Mouse (Mus musculus): ENCODE measurements around the gene Uxt. TPM values are rescaled to one million over a fixed set of nuclear protein-coding genes. Genes with fewer than 3 reads are reported as not detected.
A peak's percentile ranks its signal among the peaks of the same experiment; 100 is the strongest.

The Uxt gene
- polyA plus RNA-seq (2015; fragmentation: Nextera tagmentation; extraction: Ambion mirVana) = 76.8 and 78.7 TPM in 2 replicates

- H3K4me3 ChIP-seq (ENCODE audit: low read depth, low read length) = peak within 1 kb of the TSS; percentile 53
- TF ChIP-seq CTCF (IDR thresholded peaks at IDR 0.05; ENCODE audit: low read depth) = peak; percentile 57
- peak; percentile 98 for ATAC-seq
- H3K9ac ChIP-seq (ENCODE audit: low read depth, low read length) = 0 out of 2 replicates have a peak within 1 kb of the TSS, but pooled peaks have one; percentile 17
- H3K27ac ChIP-seq (ENCODE audit: low read depth, low read length) = peak within 1 kb of the TSS; percentile 84
- no peaks in the 10 kb centered on the region for H3K36me3 ChIP-seq (ENCODE audit: control insufficient read depth, insufficient read depth)
- WGBS = 17% methylated on average over 57 of the region's 57 CpGs
- no peaks in the 10 kb centered on the region for H3K4me1 ChIP-seq (replicated peaks; ENCODE audit: control insufficient read depth, insufficient read depth, low read length)
- H3K27me3 ChIP-seq (replicated peaks; ENCODE audit: control insufficient read depth, insufficient read depth, low read length) = no peaks in the 10 kb centered on the region
- no peaks in the 10 kb centered on the region for H3K9me3 ChIP-seq (ENCODE audit: control insufficient read depth)
- H3K4me2 ChIP-seq (replicated peaks; ENCODE audit: low read depth) = peak within 1 kb of the TSS; percentile 49
Measured at GRCm38 (mm10) chrX:20961477-20962378, at the start of gene Uxt. Uxt (minus strand) TSS chrX:20962017.

DNA sequence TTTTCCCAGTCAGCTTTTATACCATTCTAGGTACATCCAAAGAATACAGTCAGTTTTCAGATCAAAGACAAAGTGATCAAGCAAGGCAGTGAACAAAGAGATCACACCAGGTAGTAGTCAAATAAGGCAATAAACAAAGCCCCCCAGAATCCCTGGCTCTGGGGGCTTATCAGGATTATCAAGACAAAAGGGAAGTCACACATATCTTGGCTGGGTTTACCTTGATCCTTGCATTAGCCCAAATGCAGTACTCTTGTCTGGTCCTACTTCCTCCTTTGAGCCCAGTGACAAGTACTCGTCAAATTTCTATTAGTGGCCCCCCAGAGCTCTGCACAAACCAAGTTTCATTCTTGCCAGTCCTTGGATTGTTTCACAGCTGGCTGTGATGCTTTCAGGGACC lies 19.1 kb upstream of the Uxt start:
- no peaks in the 10 kb centered on the region for H3K36me3 ChIP-seq (ENCODE audit: control insufficient read depth, insufficient read depth)
- WGBS = 56% methylated on average over 1 of the region's 1 CpGs
- H3K4me3 ChIP-seq (ENCODE audit: low read depth, low read length) = no peak overlapping the region
- H3K9ac ChIP-seq (ENCODE audit: low read depth, low read length) = no peak overlapping the region
- H3K4me1 ChIP-seq (replicated peaks; ENCODE audit: control insufficient read depth, insufficient read depth, low read length) = no peaks in the 10 kb centered on the region
- no peak overlapping the region for H3K27ac ChIP-seq (ENCODE audit: low read depth, low read length)
- no peaks in the 10 kb centered on the region for H3K27me3 ChIP-seq (replicated peaks; ENCODE audit: control insufficient read depth, insufficient read depth, low read length)
- no peak for ATAC-seq
- no peaks in the 10 kb centered on the region for H3K9me3 ChIP-seq (ENCODE audit: control insufficient read depth)
- no peak for TF ChIP-seq CTCF (IDR thresholded peaks at IDR 0.05; ENCODE audit: low read depth)
- H3K4me2 ChIP-seq (replicated peaks; ENCODE audit: low read depth) = no peak overlapping the region

- WGBS = 19% methylated on average over 27 of the region's 30 CpGs
- Histone ChIP-seq H3K9ac (ENCODE audit: low read depth, low read length) (peak within 1 kb of the TSS; percentile 48), H3K27ac (ENCODE audit: low read depth, low read length) (no peak within 1 kb of the TSS), H3K4me2 (replicated peaks; ENCODE audit: low read depth) (peak within 1 kb of the TSS; percentile 62), H3K36me3 (ENCODE audit: control insufficient read depth, insufficient read depth) (no peaks in the 10 kb centered on the region), H3K4me1 (replicated peaks; ENCODE audit: control insufficient read depth, insufficient read depth, low read length) (no peaks in the 10 kb centered on the region), H3K9me3 (ENCODE audit: control insufficient read depth) (no peaks in the 10 kb centered on the region), H3K4me3 (ENCODE audit: low read depth, low read length) (peak within 1 kb of the TSS; percentile 64), H3K27me3 (replicated peaks; ENCODE audit: control insufficient read depth, insufficient read depth, low read length) (no peaks in the 10 kb centered on the region)
- TF ChIP-seq CTCF (IDR thresholded peaks at IDR 0.05; ENCODE audit: low read depth) = no peak
- ATAC-seq = peak; percentile 95
Measured at GRCm38 (mm10) chrX:20950191-20950880, 11.5 kb downstream of the Uxt start, which contains the start of gene Elk1. Elk1 (minus strand) TSS chrX:20950608.

DNA sequence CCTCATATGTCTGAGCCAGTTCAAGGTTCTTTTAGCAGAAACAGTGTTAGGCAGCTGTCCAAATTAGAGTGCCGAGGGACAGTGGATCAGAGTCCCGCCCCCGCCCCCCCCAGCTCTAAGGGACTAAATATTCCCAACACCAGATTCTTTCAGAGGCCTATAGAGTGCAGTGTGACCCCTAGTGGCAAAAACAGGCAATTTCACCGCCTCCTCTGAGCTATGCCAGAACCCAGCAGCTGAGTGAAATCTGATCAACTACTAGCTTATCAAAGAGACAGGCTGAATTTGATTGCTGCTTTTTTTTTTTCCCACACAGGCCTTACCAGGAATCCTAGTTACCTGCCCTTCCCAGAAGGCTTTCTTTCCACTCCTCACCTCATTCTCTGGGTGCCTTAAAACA lies 15.8 kb downstream of the Uxt start:
- ATAC-seq = no peak
- H3K36me3 ChIP-seq (ENCODE audit: control insufficient read depth, insufficient read depth) = no peaks in the 10 kb centered on the region
- H3K9ac ChIP-seq (ENCODE audit: low read depth, low read length) = no peak overlapping the region
- no peak overlapping the region for H3K27ac ChIP-seq (ENCODE audit: low read depth, low read length)
- TF ChIP-seq CTCF (IDR thresholded peaks at IDR 0.05; ENCODE audit: low read depth) = peak; percentile 69
- no peaks in the 10 kb centered on the region for H3K27me3 ChIP-seq (replicated peaks; ENCODE audit: control insufficient read depth, insufficient read depth, low read length)
- no peak overlapping the region for H3K4me3 ChIP-seq (ENCODE audit: low read depth, low read length)
- WGBS = 14% methylated on average over 4 of the region's 4 CpGs
- no peak overlapping the region for H3K4me2 ChIP-seq (replicated peaks; ENCODE audit: low read depth)
- no peaks in the 10 kb centered on the region for H3K4me1 ChIP-seq (replicated peaks; ENCODE audit: control insufficient read depth, insufficient read depth, low read length)
- no peaks in the 10 kb centered on the region for H3K9me3 ChIP-seq (ENCODE audit: control insufficient read depth)

DNA sequence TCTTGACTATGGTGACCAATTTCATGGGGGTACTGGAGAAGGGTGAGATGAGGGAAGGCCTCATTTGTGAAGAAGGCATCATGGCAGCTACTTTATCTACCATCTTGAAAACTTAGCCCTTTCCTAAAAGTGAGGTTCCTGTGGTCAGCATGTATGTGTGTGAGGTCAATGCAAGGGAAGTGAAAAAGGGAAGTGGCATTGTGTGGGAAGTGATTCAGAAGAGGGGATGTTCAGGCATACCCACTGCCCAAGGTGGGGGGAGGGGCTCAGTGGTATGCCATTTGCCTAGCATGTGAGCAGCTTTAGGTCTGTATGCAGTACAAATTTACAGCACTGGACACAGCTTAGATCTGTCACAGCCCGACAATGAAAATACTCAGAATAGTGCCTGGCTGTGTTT lies 29.9 kb downstream of the Uxt start:
- Histone ChIP-seq H3K9ac (ENCODE audit: low read depth, low read length) (no peak overlapping the region), H3K27me3 (replicated peaks; ENCODE audit: control insufficient read depth, insufficient read depth, low read length) (no peaks in the 10 kb centered on the region), H3K9me3 (ENCODE audit: control insufficient read depth) (no peaks in the 10 kb centered on the region), H3K27ac (ENCODE audit: low read depth, low read length) (no peak overlapping the region), H3K4me1 (replicated peaks; ENCODE audit: control insufficient read depth, insufficient read depth, low read length) (no peaks in the 10 kb centered on the region), H3K4me2 (replicated peaks; ENCODE audit: low read depth) (no peak overlapping the region), H3K36me3 (ENCODE audit: control insufficient read depth, insufficient read depth) (peaks cover 11% of the 10 kb centered on the region; the same call in 1 of the 2 replicates), H3K4me3 (ENCODE audit: low read depth, low read length) (no peak overlapping the region)
- TF ChIP-seq CTCF (IDR thresholded peaks at IDR 0.05; ENCODE audit: low read depth) = no peak
- ATAC-seq = no peak
- WGBS = 77% methylated on average over 1 of the region's 1 CpGs

DNA sequence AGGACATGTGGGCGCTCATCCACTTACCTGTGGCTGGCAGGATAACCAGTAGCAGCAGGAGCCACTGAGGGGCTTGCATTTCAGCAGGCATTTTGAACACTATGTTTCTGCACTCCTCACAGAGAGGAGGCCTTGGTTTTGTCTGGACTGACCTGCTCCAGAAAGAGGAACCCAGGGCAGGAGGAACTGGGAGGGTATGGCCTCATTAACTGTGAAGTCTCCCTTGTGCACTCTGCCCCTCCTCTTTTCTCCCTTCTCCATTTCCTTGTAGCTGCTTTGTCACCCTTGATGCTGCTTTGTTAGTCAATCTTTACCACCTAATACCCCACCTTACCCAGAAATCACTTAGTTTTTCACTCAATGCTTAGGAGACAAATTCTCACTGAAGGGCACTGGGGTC lies 30.5 kb downstream of the Uxt start, which contains the start of gene Cfp:
Cfp (minus strand) TSS at position 192 of the 400 bp plus-strand sequence.
- Histone ChIP-seq H3K27ac (ENCODE audit: low read depth, low read length) (no peak within 1 kb of the TSS), H3K4me3 (ENCODE audit: low read depth, low read length) (no peak within 1 kb of the TSS), H3K27me3 (replicated peaks; ENCODE audit: control insufficient read depth, insufficient read depth, low read length) (no peaks in the 10 kb centered on the region), H3K36me3 (ENCODE audit: control insufficient read depth, insufficient read depth) (peaks cover 10% of the 10 kb centered on the region; the same call in 1 of the 2 replicates), H3K9me3 (ENCODE audit: control insufficient read depth) (no peaks in the 10 kb centered on the region), H3K4me2 (replicated peaks; ENCODE audit: low read depth) (no peak within 1 kb of the TSS), H3K9ac (ENCODE audit: low read depth, low read length) (no peak within 1 kb of the TSS), H3K4me1 (replicated peaks; ENCODE audit: control insufficient read depth, insufficient read depth, low read length) (no peaks in the 10 kb centered on the region)
- ATAC-seq = no peak
- TF ChIP-seq CTCF (IDR thresholded peaks at IDR 0.05; ENCODE audit: low read depth) = no peak
- 80% methylated on average over 1 of the region's 1 CpGs for WGBS

Measured in intestine, postnatal 0 days (tissue).